Mouse (Mus musculus) forebrain, embryonic 16.5 days (tissue): ENCODE measurements around the gene A2ml1. TPM values are rescaled to one million over a fixed set of nuclear protein-coding genes. Genes with fewer than 3 reads are reported as not detected.

ENCODE experiments used
- ATAC-seq: fragments of 200-750 bp; cut with Nextera tagmentation; 2 replicates; pipeline ENCODE4 v1.8.0; 2017; ENCODE audit warnings: mild to moderate bottlenecking, moderate library complexity
- H3K27ac ChIP-seq: fragments of 300-500 bp; sonication (generic); 2 replicates; pipeline ENCODE4 v1.5.1; 2014; ENCODE audit warnings: low read length, control low read depth
- H3K27me3 ChIP-seq: fragments of 300-500 bp; sonication (generic); replicated peaks from 2 replicates; pipeline ENCODE4 v1.6.1; 2014; ENCODE audit warnings: low read length; ENCODE audit not compliant: control insufficient read depth, insufficient read depth
- H3K36me3 ChIP-seq: fragments of 300-500 bp; sonication (generic); 2 replicates; pipeline ENCODE4 v1.6.1; 2014; ENCODE audit not compliant: control insufficient read depth, insufficient read depth
- H3K4me1 ChIP-seq: fragments of 300-500 bp; sonication (generic); replicated peaks from 2 replicates; pipeline ENCODE4 v1.6.1; 2014; ENCODE audit warnings: low read length; ENCODE audit not compliant: control insufficient read depth, insufficient read depth
- H3K4me2 ChIP-seq: fragments of 300-500 bp; sonication (generic); 2 replicates; pipeline ENCODE4 v1.6.1; 2014; ENCODE audit warnings: mild to moderate bottlenecking, low read length, control low read depth
- H3K4me3 ChIP-seq: fragments of 300-500 bp; sonication (generic); replicated peaks from 2 replicates; pipeline ENCODE4 v1.5.1; 2014; ENCODE audit warnings: mild to moderate bottlenecking, low read length, control low read depth
- H3K9ac ChIP-seq: fragments of 300-500 bp; sonication (generic); replicated peaks from 2 replicates; pipeline ENCODE4 v1.6.1; 2014; ENCODE audit warnings: low read depth, low read length, control low read depth
- H3K9me3 ChIP-seq: fragments of 300-500 bp; sonication (generic); 2 replicates; pipeline ENCODE4 v1.6.1; 2016; ENCODE audit warnings: low read length; ENCODE audit not compliant: control insufficient read depth
- WGBS: fragments of 180-500 bp; shearing (Covaris S2); extraction: QIAGEN DNeasy Blood & Tissue Kit; methylation state at CpG from one replicate; pipeline ENCODE4 v1.1.7; 2014; 5-methylcytosine and 5-hydroxymethylcytosine counted together
- polyA plus RNA-seq: library from polyadenylated mRNA; unstranded; fragments of >200 nt; fragmentation: Nextera tagmentation; extraction: Ambion mirVana; gene quantifications from 2 replicates; pipeline ENCODE4 v1.2.1, GENCODE M21; 2015

Gene A2ml1
- polyA plus RNA-seq, 1 experiment from 2014 or later = 3.9 TPM

DNA sequence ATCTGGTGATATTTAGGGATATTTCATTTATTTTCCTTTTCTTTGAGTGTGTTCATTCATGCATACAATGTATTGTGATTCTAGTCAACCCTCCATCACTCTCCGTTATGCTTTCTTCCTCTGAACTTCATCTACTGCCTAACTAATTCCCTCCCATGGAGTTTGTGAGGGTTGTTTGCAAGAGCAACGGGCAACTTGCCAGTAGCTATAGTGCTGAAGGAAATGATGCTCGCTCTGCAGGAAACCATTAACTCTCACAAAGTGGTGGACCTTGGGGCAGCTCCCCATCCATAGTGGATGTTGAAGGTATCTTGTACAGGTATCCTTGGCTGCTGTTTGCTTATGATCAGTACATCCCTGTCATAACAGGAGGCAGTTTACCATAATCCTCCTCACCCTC is 20.6 kb upstream of the A2ml1 start:
- no peak; the same call in 1 of the 2 replicates for ATAC-seq
- no peaks in the 10 kb centered on the region for H3K36me3 ChIP-seq
- H3K4me1 ChIP-seq = no peaks in the 10 kb centered on the region
- H3K4me2 ChIP-seq = peak overlapping the region; percentile 25
- H3K27ac ChIP-seq = no peak overlapping the region
- 0 out of 2 replicates have a peak, but pooled peaks cover 3% of the 10 kb centered on the region for H3K27me3 ChIP-seq
- H3K4me3 ChIP-seq = 0 out of 2 replicates have a peak overlapping the region, but pooled peaks have one; percentile 7
- 19% methylated on average over 3 of the region's 3 CpGs for WGBS
- H3K9ac ChIP-seq = no peak overlapping the region
- H3K9me3 ChIP-seq = no peaks in the 10 kb centered on the region

DNA sequence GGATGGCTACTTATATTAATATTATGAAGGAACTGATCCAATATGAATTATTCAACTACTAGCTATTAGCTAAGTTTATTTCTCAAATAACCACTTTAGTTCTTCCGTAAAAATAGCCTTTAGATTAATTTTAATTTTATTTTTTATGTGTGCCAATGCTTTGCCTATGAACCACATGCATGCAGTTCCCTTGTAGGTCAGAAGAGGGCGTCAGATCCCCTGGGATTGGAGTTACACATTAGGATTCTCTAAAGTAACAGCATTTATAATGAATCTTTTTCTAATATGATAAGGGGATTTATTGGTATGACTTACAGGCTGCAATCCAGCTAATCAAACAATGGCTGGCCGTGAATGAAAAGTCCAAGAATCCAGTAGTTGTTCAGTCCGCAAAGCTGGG is 18.1 kb upstream of the A2ml1 start:
- Histone ChIP-seq H3K4me3 (no peak overlapping the region), H3K27me3 (0 out of 2 replicates have a peak, but pooled peaks cover 6% of the 10 kb centered on the region), H3K27ac (no peak overlapping the region), H3K4me2 (no peak overlapping the region), H3K36me3 (no peaks in the 10 kb centered on the region), H3K4me1 (0 out of 2 replicates have a peak, but pooled peaks cover 2% of the 10 kb centered on the region), H3K9ac (no peak overlapping the region), H3K9me3 (no peaks in the 10 kb centered on the region)
- 61% methylated on average over 4 of the region's 4 CpGs for WGBS
- no peak for ATAC-seq

DNA sequence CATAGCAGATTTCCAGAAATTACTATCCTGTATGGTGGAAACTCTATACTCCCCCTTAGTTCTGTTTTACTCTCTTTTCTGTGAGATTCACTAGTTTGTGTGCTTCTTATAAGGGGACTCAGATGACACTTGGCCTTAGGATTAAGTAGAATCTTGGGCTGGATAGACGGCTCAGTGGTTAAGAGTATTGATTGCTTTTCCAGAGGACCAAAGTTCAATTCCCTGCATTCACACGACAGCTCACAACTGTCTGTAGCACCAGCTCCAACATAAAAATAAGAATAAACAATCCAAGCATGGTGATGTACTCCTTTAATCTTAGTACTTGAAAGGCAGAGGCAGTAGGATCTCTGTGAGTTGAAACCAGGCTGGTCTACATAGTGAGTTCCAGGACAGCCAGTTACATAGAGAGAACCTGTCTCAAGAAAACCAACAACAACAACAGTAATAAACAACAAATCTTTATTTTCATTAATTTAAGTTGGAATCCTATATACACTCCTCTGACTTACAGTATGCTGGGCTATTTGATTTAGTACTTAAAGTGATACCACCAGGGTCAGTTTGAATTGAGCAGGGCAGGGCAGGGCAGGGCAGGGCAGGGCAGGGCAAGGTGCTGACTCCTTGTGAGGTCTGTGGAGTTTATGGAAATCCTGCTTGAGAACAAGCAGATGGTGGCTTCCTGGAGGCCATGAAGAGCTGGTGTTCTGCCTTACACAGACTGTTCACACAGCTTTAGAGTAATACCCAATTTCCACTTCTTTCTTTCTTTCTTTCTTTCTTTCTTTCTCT is 17.0 kb upstream of the A2ml1 start:
- 59% methylated on average over 2 of the region's 2 CpGs for WGBS
- ATAC-seq = no peak
- H3K9me3 ChIP-seq = no peaks in the 10 kb centered on the region

DNA sequence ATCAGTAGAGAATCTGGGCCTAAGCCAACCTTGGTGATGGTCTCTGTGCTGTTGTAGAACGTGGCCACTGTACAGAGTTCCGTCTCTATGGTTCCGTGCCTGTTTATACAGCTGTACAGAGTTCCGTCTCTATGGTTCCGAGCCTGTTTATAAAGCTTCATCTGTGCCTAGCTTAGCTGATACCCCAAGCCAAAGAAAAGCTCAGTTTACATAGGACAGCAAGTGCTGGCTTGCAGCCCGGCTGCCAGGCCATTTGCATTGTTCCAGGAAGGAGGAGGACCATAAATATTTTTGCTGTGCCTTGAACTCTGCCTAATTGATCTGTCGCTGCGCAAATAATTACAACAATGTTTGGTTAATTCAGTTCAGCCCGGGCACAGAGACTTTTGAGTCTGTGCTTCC is 15.7 kb upstream of the A2ml1 start:
- Histone ChIP-seq H3K4me3 (peak overlapping the region; percentile 35), H3K27ac (no peak overlapping the region), H3K4me2 (peak overlapping the region; percentile 55), H3K9me3 (no peaks in the 10 kb centered on the region), H3K9ac (0 out of 2 replicates have a peak overlapping the region, but pooled peaks have one; percentile 48), H3K27me3 (0 out of 2 replicates have a peak, but pooled peaks cover 6% of the 10 kb centered on the region), H3K36me3 (no peaks in the 10 kb centered on the region), H3K4me1 (0 out of 2 replicates have a peak, but pooled peaks cover 2% of the 10 kb centered on the region)
- WGBS = 10% methylated on average over 9 of the region's 9 CpGs
- peak; percentile 96 for ATAC-seq

More for the DNA sequence above, 17.0 kb upstream of the A2ml1 start:
- H3K36me3 ChIP-seq = no peaks in the 10 kb centered on the region
- 0 out of 2 replicates have a peak, but pooled peaks cover 6% of the 10 kb centered on the region for H3K27me3 ChIP-seq
- no peak overlapping the region for H3K9ac ChIP-seq
- H3K4me2 ChIP-seq = no peak overlapping the region
- no peak overlapping the region for H3K27ac ChIP-seq
- H3K4me1 ChIP-seq = 0 out of 2 replicates have a peak, but pooled peaks cover 2% of the 10 kb centered on the region
- no peak overlapping the region for H3K4me3 ChIP-seq

DNA sequence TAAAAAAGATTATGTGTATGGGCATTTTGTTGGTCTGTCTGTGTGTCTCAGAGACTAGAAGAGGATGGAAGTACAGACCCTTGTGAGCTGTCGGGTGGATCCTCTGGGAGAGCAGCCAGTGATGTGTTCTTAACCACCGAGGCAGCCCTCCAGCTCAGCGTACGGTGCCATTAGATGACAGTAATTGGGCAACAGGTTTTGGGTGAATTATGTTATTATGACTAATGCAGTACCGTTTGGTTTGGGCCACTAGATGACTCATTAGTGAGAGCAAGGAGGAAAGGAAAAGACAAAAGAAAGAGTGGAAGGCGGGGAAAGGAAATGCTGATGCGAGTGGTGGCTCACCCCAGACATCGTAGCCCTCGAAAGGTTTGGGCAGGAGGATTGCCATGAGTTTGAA is 13.2 kb upstream of the A2ml1 start:
- H3K4me3 ChIP-seq = no peak overlapping the region
- no peak overlapping the region for H3K27ac ChIP-seq
- no peak overlapping the region for H3K4me2 ChIP-seq
- no peak overlapping the region for H3K9ac ChIP-seq
- no peaks in the 10 kb centered on the region for H3K9me3 ChIP-seq
- ATAC-seq = no peak
- H3K4me1 ChIP-seq = 0 out of 2 replicates have a peak, but pooled peaks cover 2% of the 10 kb centered on the region
- H3K36me3 ChIP-seq = no peaks in the 10 kb centered on the region
- WGBS = 80% methylated on average over 9 of the region's 9 CpGs
- H3K27me3 ChIP-seq = 0 out of 2 replicates have a peak, but pooled peaks cover 6% of the 10 kb centered on the region

DNA sequence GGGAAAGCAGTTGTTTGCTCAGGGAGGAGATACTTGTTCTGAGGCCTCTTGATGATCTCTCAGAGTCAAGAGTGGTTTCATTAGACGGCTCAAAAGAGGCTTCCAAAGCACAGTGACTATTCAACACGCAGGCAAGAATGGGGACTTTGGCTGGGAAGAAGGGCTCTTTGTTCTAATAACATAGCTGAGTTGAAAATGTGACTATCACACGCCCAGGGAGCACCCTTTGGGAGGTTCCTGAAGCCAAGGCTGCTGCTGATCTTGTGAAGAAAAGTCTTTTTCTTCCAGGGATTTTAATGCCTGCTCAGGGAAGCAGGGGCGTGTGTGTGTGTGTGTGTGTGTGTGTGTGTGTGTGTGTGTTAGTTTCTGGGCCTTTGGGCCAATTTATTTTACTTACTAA is 8.0 kb upstream of the A2ml1 start:
- no peaks in the 10 kb centered on the region for H3K4me1 ChIP-seq
- H3K4me2 ChIP-seq = no peak overlapping the region
- no peaks in the 10 kb centered on the region for H3K27me3 ChIP-seq
- H3K9me3 ChIP-seq = no peaks in the 10 kb centered on the region
- no peak overlapping the region for H3K27ac ChIP-seq
- ATAC-seq = no peak
- H3K4me3 ChIP-seq = no peak overlapping the region
- H3K36me3 ChIP-seq = no peaks in the 10 kb centered on the region
- WGBS = 24% methylated on average over 4 of the region's 4 CpGs
- H3K9ac ChIP-seq = no peak overlapping the region

DNA sequence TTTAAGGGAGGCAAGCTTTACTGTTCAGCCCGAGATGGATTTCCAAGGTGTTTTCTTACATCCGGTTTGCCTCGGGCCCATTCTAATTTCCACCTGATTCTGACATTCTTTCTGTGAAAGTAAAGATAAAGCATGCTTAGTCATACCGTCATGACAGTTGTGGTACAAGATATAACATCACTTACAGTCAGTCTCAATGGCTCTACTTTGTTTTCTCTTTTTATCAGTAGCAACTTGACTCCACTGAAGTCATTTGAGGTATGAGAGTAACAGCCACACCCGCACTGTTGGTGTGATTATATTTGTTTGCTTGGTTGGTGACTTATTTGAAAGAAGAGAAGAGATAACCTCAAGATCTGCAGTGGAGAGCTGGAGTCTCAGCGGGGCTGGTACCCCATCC is 6.2 kb upstream of the A2ml1 start:
- no peaks in the 10 kb centered on the region for H3K4me1 ChIP-seq
- no peaks in the 10 kb centered on the region for H3K36me3 ChIP-seq
- WGBS = 90% methylated on average over 6 of the region's 6 CpGs

DNA sequence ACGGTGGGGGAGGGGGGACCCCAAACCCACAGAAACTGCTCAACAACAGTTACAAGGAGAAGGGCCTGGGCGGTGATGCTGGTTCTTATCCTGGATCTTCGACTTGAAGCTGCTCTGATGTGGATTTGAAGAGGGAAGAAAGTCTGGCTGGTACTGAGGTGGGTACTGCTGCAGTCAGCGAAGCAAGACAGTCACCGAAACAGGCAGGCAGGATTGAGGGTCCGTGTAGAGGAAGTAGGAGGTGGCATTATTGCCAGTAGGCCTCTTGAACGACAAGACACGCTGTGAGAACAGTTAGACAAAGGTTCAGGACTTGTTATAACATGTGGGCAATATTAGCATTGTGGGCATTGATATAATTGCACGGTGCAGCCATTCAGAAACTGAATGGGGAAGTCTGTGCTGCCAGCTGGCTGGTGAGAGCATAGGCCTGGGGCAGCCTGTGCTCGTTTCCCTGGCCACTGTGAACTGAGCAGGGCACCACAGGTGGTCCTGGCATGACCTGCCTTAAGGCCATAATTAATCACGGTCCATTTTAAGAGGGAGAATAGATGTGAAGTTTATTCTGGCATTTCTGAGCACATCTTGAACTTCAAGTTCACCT is 4.3 kb upstream of the A2ml1 start:
- no peak overlapping the region for H3K4me3 ChIP-seq
- no peaks in the 10 kb centered on the region for H3K4me1 ChIP-seq
- peak; percentile 65 for ATAC-seq
- no peaks in the 10 kb centered on the region for H3K9me3 ChIP-seq
- no peaks in the 10 kb centered on the region for H3K36me3 ChIP-seq
- 52% methylated on average over 11 of the region's 11 CpGs for WGBS
- H3K4me2 ChIP-seq = no peak overlapping the region
- H3K27ac ChIP-seq = no peak overlapping the region
- no peak overlapping the region for H3K9ac ChIP-seq
- H3K27me3 ChIP-seq = no peaks in the 10 kb centered on the region

More for the DNA sequence above, 6.2 kb upstream of the A2ml1 start:
- Histone ChIP-seq H3K4me3 (no peak overlapping the region), H3K27ac (no peak overlapping the region), H3K9ac (no peak overlapping the region), H3K27me3 (no peaks in the 10 kb centered on the region), H3K4me2 (no peak overlapping the region), H3K9me3 (no peaks in the 10 kb centered on the region)
- ATAC-seq = no peak

DNA sequence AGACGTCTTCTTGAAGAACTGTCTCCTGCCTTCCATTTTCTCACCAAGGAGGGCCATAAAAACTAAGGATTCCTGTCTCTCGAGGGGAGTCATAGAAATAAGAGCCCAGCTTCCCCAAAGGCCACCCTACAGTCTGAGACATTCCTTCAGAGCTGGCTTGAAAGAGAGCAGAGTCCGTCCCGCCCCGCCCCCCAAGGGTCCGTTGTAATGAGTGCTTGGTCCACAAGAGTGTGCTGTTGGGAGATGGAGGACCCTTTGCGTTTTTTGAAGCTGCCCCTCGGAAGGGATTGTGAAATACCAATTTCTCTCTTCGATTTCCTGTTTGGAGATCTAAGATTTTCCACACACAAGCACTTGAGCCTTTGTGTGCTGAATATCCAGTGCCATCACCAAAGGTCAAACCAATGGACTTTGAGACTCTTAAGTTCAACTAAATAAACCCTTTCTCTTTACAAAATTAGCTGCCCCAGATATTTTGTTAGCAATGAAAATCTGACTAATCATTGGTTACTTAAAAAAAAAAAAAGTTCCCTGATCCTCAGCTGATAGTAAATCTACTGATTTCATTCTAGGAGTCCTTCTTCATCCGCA is 2.8 kb upstream of the A2ml1 start:
- 25% methylated on average over 10 of the region's 10 CpGs for WGBS
- no peak overlapping the region for H3K27ac ChIP-seq

More for the DNA sequence above, 2.8 kb upstream of the A2ml1 start:
- H3K4me2 ChIP-seq = no peak overlapping the region
- H3K36me3 ChIP-seq = no peaks in the 10 kb centered on the region
- no peak overlapping the region for H3K4me3 ChIP-seq
- no peaks in the 10 kb centered on the region for H3K27me3 ChIP-seq
- no peak overlapping the region for H3K9ac ChIP-seq
- no peaks in the 10 kb centered on the region for H3K9me3 ChIP-seq
- no peak for ATAC-seq
- no peaks in the 10 kb centered on the region for H3K4me1 ChIP-seq
